Mouse (Mus musculus) spleen, adult 2 months (tissue): ENCODE measurements around the gene Olfr247. TPM values are rescaled to one million over a fixed set of nuclear protein-coding genes. Genes with fewer than 3 reads are reported as not detected.
"Not testable (repeated sequence)": the region's sequence is repeated elsewhere in the genome, so short reads cannot be mapped to it uniquely, and the experiment has no call there.

Source experiments
- DNase-seq, 2 experiments: peaks; one replicate each; pipeline versions ENCODE4 v3.0.0 to v3.0.0-alpha.2; 2012 to 2021; ENCODE audit warnings: low spot score in 2 of 2, low read depth in 1 of 2
- H3K27ac ChIP-seq: fragments of 200-500 bp; 2 replicates; pipeline ENCODE4 v1.5.1; 2012; ENCODE audit warnings: low read length, inconsistent platforms; ENCODE audit not compliant: insufficient read depth
- H3K27me3 ChIP-seq: fragments of 200-500 bp; 2 replicates; pipeline ENCODE4 v1.6.1; 2012; ENCODE audit warnings: mild to moderate bottlenecking, moderate library complexity, low read length, inconsistent platforms; ENCODE audit not compliant: control insufficient read depth, insufficient read depth
- H3K36me3 ChIP-seq: fragments of 200-500 bp; 2 replicates; pipeline ENCODE4 v1.6.1; 2012; ENCODE audit warnings: mild to moderate bottlenecking, low read length, inconsistent platforms; ENCODE audit not compliant: control insufficient read depth, insufficient read depth
- H3K4me1 ChIP-seq: fragments of 200-500 bp; 2 replicates; pipeline ENCODE4 v1.6.1; 2011; ENCODE audit warnings: inconsistent platforms; ENCODE audit not compliant: control insufficient read depth, insufficient read depth, insufficient read length
- H3K4me3 ChIP-seq: fragments of 200-500 bp; 2 replicates; pipeline ENCODE4 v1.5.1; 2011; ENCODE audit warnings: mild to moderate bottlenecking, inconsistent platforms; ENCODE audit not compliant: insufficient read depth, insufficient read length; ENCODE audit errors: extremely low read depth
- CTCF ChIP-seq: fragments of 200-500 bp; IDR thresholded peaks from 2 replicates; pipeline ENCODE4 v1.5.1; 2011; ENCODE audit warnings: mild to moderate bottlenecking, inconsistent platforms; ENCODE audit not compliant: insufficient read depth, insufficient read length, insufficient replicate concordance; ENCODE audit errors: extremely low read depth
- POLR2A ChIP-seq: fragments of 200-500 bp; IDR thresholded peaks from 2 replicates; pipeline ENCODE4 v1.6.1; 2011; ENCODE audit warnings: low read depth, low read length, inconsistent platforms
- WGBS: fragments of 180-500 bp; shearing (Covaris S2); methylation state at CpG from one replicate; pipeline ENCODE4 v1.1.7; 2018; 5-methylcytosine and 5-hydroxymethylcytosine counted together
- polyA plus RNA-seq: library from polyadenylated mRNA; depleted of rRNA; stranded (reverse); fragments of >200 nt; gene quantifications from 2 replicates; pipeline ENCODE4 v1.2.3, GENCODE M21; 2012; rRNA removed

Gene Olfr247
- not detected in 2 replicates for polyA plus RNA-seq

DNA sequence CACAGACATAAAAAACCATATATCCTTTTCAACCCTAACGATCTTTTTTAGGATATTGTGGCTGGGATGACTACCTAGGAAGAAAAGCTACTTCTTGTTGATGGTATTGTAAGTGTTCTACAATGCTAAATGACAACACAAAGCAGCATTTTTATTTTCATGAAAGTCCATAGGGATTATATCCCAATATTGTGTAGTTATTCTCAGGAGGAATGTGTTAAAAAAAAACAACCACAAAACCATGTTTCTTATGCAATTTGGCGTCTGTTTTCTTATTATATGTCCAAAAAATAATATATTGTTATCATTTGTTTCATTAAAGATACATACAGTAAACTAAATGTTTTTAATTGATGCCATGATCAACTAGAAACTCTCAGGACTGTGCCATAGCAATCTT lies at the start of gene Olfr247:
Gene Olfr247 (minus strand): TSS at position 101 of the 400 bp plus-strand sequence.
- not testable (repeated sequence) for H3K27me3 ChIP-seq, H3K27ac ChIP-seq, DNase-seq, H3K36me3 ChIP-seq, H3K4me1 ChIP-seq, H3K4me3 ChIP-seq
- no CpG with 5 or more reads among the region's 2 CpGs for WGBS

DNA sequence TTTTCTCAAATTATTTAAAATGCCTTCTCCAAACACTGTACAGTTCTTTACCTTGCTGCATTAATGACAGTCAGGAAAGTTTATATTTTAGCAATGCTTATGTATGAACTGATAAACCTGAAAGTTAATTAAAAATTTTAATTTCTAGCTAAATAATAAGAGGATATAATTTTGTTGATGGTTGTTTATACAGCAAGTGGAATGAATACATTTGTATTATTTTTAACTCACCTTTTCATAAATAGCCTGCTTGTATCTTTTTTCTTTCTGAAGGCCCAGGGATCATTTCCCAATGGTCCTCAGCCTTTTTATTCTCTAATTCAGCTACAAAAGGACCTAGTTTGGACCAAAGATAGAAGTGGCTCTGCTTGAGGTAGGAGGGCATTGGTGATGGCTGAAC lies 36.4 kb upstream of the Olfr247 start, which contains the start of gene Olfr820:
Gene Olfr820 (plus strand): TSS at position 301 of the 400 bp plus-strand sequence.
- H3K4me3 ChIP-seq, result no peak within 1 kb of the TSS
- H3K4me1 ChIP-seq, result no peaks in the 10 kb centered on the region
- H3K27ac ChIP-seq, result no peak within 1 kb of the TSS
- no peak for DNase-seq
- TF ChIP-seq POLR2A (no peak), CTCF (no peak)
- H3K36me3 ChIP-seq, result no peaks in the 10 kb centered on the region
- no peaks in the 10 kb centered on the region for H3K27me3 ChIP-seq

DNA sequence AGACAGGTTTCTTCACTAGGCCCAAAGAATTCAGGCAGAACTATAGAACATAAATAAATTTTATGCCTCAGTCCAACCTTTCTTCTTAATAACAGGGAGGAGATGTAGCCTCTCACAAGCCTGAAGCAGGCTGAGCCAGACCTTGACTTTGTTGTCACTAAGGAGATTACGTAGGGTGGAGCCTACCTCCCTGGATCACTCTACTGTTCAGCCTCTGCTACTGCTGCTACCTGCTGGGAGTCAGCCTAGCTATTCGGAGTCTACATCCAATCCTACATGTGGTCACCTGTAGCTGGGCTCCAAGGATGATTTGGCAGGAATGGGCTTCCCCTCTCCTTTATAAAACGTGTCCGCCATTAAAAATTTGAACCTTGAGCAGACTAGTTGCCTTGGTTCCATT lies 29.4 kb upstream of the Olfr247 start:
- H3K27ac ChIP-seq, H3K4me3 ChIP-seq, H3K27me3 ChIP-seq, H3K36me3 ChIP-seq, H3K4me1 ChIP-seq, DNase-seq: not testable (repeated sequence)
- 84% methylated on average over 4 of the region's 4 CpGs for WGBS

DNA sequence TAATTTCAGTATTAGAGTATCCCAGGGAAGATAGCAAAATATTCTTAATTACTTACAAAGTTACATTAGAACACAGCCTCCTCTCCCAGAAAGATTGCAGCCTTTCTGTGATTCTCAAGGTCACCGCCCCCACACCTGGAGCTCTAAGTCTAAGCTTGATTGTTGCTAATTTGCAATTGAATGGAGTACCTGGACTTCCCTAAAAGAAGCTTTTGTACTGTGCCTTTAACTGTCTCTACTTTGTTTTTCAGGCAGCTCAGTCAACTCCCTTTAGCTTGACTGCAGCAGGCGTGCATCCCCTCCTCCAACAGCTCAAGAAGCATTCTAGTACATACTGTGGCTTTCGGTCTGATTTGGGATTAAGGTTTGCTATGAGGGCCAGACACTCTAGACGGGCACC lies 28.2 kb upstream of the Olfr247 start:
- not testable (repeated sequence) for H3K36me3 ChIP-seq, H3K27me3 ChIP-seq, H3K4me1 ChIP-seq, H3K27ac ChIP-seq, H3K4me3 ChIP-seq, DNase-seq
- 81% methylated on average over 4 of the region's 4 CpGs for WGBS

DNA sequence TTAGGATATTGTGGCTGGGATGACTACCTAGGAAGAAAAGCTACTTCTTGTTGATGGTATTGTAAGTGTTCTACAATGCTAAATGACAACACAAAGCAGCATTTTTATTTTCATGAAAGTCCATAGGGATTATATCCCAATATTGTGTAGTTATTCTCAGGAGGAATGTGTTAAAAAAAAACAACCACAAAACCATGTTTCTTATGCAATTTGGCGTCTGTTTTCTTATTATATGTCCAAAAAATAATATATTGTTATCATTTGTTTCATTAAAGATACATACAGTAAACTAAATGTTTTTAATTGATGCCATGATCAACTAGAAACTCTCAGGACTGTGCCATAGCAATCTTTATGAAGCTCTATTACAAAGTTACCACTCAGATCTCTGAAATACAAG lies 9.0 kb upstream of the Olfr247 start, which contains the start of gene Gm10310:
Gene Gm10310 (minus strand): TSS at position 101 of the 400 bp plus-strand sequence.
- not testable (repeated sequence) for H3K4me1 ChIP-seq, H3K36me3 ChIP-seq, H3K27me3 ChIP-seq, H3K27ac ChIP-seq, H3K4me3 ChIP-seq, DNase-seq
- WGBS, result no CpG with 5 or more reads among the region's 1 CpGs

DNA sequence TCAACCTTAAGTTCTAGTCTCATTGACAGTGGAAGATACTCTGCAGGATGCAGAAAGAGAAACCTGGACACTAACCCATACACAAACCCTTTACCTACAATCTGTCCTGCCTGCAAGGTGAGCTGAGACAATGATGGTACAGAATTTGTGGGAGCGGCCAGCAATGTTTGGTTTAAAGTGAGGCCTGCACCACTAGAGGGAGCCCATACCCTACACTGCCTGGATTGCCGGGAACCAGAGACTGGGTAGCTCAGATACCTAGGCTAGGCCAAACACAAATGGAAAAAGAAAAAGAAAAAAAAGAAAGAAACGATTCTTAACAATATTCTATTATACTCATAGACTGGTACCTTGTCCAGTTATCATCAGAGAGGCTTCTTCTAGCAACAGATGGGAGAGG lies 5.9 kb upstream of the Olfr247 start:
- H3K4me1 ChIP-seq, DNase-seq, H3K36me3 ChIP-seq, H3K27me3 ChIP-seq, H3K27ac ChIP-seq, H3K4me3 ChIP-seq: not testable (repeated sequence)
- no CpG with 5 or more reads among the region's 3 CpGs for WGBS

DNA sequence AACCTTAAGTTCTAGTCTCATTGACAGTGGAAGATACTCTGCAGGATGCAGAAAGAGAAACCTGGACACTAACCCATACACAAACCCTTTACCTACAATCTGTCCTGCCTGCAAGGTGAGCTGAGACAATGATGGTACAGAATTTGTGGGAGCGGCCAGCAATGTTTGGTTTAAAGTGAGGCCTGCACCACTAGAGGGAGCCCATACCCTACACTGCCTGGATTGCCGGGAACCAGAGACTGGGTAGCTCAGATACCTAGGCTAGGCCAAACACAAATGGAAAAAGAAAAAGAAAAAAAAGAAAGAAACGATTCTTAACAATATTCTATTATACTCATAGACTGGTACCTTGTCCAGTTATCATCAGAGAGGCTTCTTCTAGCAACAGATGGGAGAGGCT lies 2.9 kb downstream of the Olfr247 start:
- H3K4me3 ChIP-seq, DNase-seq, H3K27me3 ChIP-seq, H3K4me1 ChIP-seq, H3K36me3 ChIP-seq, H3K27ac ChIP-seq: not testable (repeated sequence)
- no CpG with 5 or more reads among the region's 3 CpGs for WGBS

DNA sequence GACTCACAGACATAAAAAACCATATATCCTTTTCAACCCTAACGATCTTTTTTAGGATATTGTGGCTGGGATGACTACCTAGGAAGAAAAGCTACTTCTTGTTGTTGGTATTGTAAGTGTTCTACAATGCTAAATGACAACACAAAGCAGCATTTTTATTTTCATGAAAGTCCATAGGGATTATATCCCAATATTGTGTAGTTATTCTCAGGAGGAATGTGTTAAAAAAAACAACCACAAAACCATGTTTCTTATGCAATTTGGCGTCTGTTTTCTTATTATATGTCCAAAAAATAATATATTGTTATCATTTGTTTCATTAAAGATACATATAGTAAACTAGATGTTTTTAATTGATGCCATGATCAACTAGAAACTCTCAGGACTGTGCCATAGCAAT lies 8.8 kb downstream of the Olfr247 start, which contains the start of gene Olfr819:
Gene Olfr819 (minus strand): TSS at position 101 of the 400 bp plus-strand sequence.
- H3K4me3 ChIP-seq, H3K27me3 ChIP-seq, H3K4me1 ChIP-seq, H3K36me3 ChIP-seq, H3K27ac ChIP-seq, DNase-seq: not testable (repeated sequence)
- 84% methylated on average over 2 of the region's 2 CpGs for WGBS

DNA sequence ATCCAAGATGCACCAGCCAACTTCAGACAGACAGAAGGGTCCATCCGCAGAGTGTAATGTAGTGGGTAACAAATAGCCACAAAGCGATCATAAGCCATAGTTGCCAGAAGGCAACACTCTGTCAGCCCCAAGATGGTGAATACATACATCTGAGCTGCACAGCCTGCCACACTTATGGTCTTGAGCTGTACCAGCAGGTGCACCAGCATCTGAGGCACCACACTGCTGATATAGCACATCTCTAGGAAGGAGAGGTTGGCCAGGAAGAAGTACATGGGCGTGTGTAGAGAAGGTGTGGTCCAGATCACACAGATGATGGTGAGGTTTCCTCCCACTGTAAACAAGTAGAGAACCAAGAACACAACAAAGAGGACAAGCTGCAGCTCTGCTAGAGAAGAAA lies 9.7 kb downstream of the Olfr247 start:
- not testable (repeated sequence) for DNase-seq, H3K36me3 ChIP-seq, H3K4me1 ChIP-seq, H3K4me3 ChIP-seq, H3K27me3 ChIP-seq, H3K27ac ChIP-seq
- WGBS, result 78% methylated on average over 2 of the region's 3 CpGs
